Mouse (Mus musculus) heart, adult 2 months (tissue): Measurements from ENCODE around the gene Gm49387.

Experiments used
- CTCF ChIP-seq: fragments of 200-600 bp; IDR thresholded peaks from 2 replicates; pipeline ENCODE4 v1.8.1; 2022; ENCODE audit warnings: antibody characterized with exemption, mild to moderate bottlenecking, moderate library complexity
- POLR2A ChIP-seq: fragments of 200-500 bp; IDR thresholded peaks from 2 replicates; pipeline ENCODE4 v1.6.1; 2011; ENCODE audit warnings: mild to moderate bottlenecking, low read depth, low read length, control low read depth; ENCODE audit not compliant: insufficient read depth

DNA sequence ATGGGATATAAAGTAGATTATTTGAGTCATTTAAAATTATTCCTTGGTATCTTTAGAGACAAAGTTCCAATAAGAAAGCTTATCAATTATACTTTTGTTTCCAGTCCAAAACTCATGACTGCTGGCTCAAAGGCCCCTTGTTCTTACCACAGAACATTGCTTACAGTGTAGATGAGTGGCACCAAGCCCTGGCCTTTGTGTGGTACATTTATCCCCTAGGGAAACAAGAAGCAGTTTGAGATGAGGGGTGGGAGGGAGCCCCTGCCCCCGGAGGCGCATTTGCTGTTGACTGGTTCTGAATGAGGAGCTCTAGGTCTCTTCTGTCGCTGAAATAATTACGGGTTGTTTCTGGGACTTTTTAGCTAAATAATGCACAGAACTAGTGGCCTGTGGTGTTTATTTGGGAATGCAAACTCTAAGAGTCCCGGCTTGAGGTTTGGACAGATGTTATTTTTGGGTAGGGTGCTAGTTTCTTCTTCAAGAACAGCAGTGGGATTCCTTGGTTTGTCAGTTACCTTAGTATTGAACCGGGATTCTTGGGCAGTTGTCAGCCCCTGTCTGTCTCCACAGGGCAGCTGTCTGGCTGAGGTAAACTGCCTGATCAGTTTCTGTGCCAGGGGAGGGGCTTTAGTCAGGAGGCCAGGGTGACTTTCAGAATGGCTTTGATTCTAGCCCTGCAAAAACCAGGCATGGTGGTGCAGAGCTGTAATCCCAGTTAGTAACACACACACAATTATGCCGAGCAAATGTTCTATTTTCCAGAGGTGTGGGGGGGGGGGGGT is 19.8 kb upstream of the Gm49387 start:
- TF ChIP-seq POLR2A (no peak), CTCF (no peak)
